Mouse (Mus musculus): ENCODE data around the gene Tmem131l.
"Not testable (repeated sequence)": the region's sequence is repeated elsewhere in the genome, so short reads cannot be mapped to it uniquely, and the experiment has no call there.

- not testable (repeated sequence) for TF ChIP-seq CTCF (IDR thresholded peaks at IDR 0.05; ENCODE audit: low read depth, low read length); POLR2A (IDR thresholded peaks at IDR 0.05; ENCODE audit: borderline replicate concordance, low read depth, low read length)
Measured at GRCm38 (mm10) chr3:83872853-83873252, 167.1 kb downstream of the Tmem131l start.
